Mouse (Mus musculus) B cell, adult 2 months (primary cell): ENCODE results near the gene Trim47.

Experiments
- DNase-seq, 2 experiments: peaks; one replicate each; pipeline ENCODE4 v3.0.0; 2022

Gene Trim47

DNA sequence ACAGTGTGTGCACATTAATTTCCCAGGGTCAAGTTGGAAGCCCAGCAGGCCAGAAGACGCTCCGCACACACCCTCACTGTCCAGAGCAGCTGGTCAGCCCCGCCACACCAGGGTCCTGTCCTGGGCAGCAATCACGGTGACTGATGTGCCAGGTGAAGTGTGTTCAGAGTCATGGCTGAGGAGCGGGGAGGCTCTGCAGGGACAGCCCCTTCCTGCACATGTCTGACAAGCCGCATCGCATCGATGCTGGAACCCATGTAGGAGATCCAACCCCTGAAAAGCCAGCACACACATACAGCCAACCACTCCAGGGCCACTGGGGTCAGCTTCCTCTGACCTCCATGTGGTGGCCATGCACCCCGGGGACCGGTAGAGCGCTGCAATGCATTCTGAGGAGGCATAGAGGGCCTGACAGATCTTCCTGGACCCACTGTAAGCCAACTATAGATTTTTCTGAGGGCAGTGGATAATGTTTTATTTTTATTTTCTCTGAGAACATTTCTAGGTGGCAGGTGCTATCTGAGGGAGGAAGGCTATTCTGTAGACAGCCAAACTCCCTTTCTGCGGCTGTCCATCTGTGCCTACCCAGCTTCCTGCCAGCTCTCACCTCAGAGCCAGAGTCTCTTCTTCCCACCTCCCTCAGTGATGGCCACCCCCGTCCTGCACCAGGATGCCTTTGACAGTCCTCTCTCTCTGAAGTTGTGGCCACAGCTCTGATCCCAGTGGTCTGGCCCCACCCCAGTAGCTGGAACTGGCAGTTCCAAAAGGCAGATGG is 65.2 kb downstream of the Trim47 start:
- no peak for DNase-seq

DNA sequence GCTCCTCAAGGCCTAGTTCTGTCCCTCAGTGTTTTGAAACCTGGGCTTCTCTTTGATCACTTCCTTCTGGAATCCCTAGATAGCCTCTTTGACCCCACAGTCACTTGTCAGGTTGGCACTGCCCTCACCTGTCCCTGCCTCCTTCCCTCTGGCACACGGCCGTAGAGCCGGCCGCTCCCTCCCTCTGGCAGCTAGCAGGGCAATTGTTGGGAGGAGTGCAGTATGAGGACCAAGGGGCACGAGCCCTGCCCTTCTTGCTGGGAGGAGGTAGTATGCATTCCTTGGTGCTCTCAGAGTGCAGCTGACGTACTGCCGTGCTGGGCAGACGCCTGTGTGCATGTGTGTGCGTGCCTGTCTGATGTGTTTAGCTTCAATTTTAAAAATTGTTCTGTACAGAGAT is 66.4 kb downstream of the Trim47 start:
- no peak for DNase-seq

DNA sequence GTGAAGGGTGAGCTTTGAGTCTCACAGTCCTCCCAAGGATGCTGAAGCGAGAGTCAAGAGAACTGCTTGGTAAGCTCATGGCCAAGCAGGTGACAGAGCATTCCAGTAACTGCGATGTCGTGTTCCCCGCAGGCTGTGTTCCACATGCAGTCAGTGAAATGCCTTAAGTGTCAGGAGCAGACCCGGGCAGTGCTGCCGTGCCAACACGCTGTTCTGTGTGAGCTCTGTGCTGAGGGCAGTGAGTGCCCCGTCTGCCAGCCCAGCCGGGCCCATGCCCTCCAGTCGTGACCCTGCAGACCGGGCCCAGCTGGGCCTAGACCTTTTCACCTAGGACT is 67.4 kb downstream of the Trim47 start:
- DNase-seq: no peak

DNA sequence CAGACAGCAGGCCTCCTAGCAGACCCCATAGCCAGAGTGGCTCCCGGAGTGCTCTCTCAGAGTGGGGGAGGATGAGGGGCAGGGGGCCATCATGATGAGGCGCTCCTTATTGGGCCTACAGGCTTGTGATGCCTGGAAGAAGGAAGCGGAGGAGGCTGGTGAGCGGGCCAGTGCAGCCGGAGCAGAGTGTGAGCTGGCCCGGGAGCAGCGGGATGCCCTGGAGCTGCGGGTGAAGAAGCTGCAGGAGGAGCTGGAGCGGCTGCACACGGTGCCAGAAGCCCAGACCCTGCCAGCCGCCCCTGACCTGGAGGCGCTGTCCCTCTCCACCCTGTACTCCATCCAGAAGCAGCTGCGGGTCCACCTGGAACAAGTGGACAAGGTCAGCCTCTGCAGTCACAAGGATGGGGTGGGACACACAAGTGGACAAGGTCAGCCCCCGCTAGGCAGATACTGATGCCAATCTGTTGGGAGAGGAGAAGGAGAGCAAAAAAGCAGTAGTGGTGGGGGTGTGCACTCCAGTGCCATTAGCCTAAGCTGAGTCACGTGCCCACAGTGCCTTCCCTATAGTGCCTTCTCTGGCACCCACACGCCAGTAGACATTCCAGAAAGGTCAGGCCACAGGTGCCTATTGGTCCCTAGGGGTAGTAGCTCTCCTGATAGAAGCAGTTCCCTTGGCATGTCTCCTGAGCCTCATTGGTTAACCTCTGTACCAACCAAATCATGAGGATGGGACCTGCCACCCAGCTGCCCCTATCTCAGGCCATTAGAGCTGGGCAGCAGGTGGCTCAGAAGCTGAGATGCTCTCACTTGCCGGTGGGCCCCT is 67.9 kb downstream of the Trim47 start:
- no peak for DNase-seq

DNA sequence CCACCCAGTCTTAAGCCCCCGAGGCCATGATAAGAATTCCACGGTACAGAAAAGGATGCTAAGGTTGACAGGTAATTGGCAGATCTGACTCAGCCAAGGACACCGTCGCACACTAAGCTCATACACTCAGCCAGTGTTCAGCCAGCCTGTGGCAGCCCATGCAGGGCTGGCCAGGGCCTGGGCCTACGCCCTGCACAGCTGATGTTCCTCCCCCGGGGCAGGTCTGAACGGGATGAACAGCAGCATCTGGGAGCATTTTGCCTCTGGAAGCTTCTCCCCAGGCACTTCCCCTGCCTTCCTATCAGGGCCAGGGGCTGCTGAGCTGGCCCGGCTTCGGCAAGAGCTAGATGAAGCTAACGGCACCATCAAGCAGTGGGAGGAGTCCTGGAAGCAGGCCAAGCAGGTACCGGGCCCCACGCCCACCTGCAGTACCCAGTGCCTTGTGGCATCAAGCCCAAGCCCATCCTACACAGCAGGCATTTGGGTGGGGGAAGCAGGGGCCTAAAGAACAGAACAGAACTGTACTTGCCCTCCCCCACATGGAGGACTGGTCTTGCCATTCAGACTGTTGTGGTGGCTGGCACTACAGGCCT is 68.9 kb downstream of the Trim47 start:
- no peak for DNase-seq

DNA sequence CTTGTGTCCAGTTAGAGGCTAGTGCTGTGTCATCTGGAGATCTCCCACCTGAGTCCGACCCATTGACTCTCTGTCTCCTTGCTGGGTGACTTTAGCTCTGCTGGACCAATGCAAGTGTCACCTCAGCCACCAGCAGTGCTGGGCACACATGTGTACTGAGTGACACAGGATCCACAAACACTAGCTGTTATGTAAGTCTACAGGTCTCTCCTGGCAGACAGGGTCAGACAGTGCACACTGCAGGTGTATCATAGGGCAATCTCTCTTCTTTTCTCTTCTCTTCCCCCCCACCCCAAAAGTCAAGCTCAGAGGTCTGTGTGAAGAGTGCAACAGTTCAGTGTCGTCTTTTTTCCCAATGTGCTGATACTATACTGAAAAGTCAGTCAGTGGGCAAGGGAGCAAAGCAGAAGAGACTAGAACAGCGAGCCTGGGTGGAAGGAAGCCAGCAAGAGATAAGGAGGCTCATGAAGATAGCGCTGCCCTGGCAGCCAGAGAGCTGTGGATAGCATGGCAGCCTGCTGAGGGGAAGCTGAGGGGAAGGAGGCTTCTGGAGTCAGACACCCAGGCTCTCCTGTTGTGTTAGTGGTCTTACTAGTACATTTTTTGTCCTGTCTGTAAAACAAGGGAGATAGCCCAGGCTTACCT is 69.7 kb downstream of the Trim47 start:
- no peak for DNase-seq

DNA sequence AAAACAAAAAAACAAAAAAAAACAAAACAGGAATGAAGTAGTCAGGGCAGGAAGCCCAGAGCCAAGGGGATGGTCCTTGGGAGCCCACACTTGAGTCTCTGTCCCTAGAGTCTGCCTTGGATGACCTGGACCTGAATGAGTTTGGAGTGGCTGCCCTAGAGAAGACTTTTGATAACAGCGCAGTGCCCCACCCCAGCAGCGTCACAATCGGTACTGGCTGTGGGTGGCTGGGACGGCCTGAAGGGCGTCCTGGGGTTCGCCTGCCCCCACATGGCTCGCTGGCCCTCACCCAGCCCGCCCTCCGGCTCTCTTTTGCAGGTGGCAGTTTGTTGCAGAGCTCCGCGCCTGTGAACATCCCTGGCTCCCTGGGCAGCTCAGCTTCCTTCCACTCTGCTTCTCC is 71.1 kb downstream of the Trim47 start:
- DNase-seq: no peak
